Mouse (Mus musculus) activated CD4-positive, CD25-positive, alpha-beta regulatory T cell, adult 4 months (primary cell): ENCODE measurements around the gene Prps1l3. TPM values are rescaled to one million over a fixed set of nuclear protein-coding genes. Genes with fewer than 3 reads are reported as not detected.

ENCODE experiments used
- ATAC-seq: one replicate; pipeline ENCODE4 v1.8.0; 2017
- polyA plus RNA-seq, 2 experiments: library from polyadenylated mRNA; unstranded; fragments of 100-300 nt; shearing (Covaris generic); gene quantifications; one replicate each; pipeline ENCODE4 v1.2.1; 2017

Gene Prps1l3
- polyA plus RNA-seq, 2 experiments from 2014 or later: 59.3 to 63.6 TPM

GRCm38 (mm10) chr12:57243671-57244495 is 13.7 kb downstream of the Prps1l3 start:
- no peak for ATAC-seq

- ATAC-seq: no peak
Observed at GRCm38 (mm10) chr12:57258572-57258971, 28.4 kb downstream of the Prps1l3 start.

- ATAC-seq: no peak
Observed at GRCm38 (mm10) chr12:57275456-57275855, 45.2 kb downstream of the Prps1l3 start.

GRCm38 (mm10) chr12:57281155-57282114 is 51.2 kb downstream of the Prps1l3 start:
- ATAC-seq: peak; percentile 54

- no peak for ATAC-seq
Observed at GRCm38 (mm10) chr12:57285303-57286059, 55.3 kb downstream of the Prps1l3 start.

Other genes starting within 250 kb of the Prps1l3 start
- gene Slc25a21, start 32.9 kb upstream of the Prps1l3 start, polyA plus RNA-seq: not detected
- 1 to 10 TPM; 7.7 to 7.9 TPM for gene Mipol1, start within 50 bp of the Prps1l3 start, polyA plus RNA-seq